Mouse (Mus musculus) hindbrain, embryonic 10.5 days (tissue): ENCODE data around the gene Il31. TPM values are rescaled to one million over a fixed set of nuclear protein-coding genes. Genes with fewer than 3 reads are reported as not detected.
A peak's percentile ranks its signal among the peaks of the same experiment; 100 is the strongest.

Experiments used
- DNase-seq: peaks from one replicate; pipeline ENCODE4 v3.0.0-alpha.2; 2017; ENCODE audit warnings: low spot score
- H3K27ac ChIP-seq: fragments of 300-500 bp; sonication (generic); 2 replicates; pipeline ENCODE4 v1.5.1; 2016; ENCODE audit warnings: mild to moderate bottlenecking, moderate library complexity
- H3K27me3 ChIP-seq: fragments of 300-500 bp; sonication (generic); 2 replicates; pipeline ENCODE4 v1.6.1; 2016; ENCODE audit warnings: mild to moderate bottlenecking; ENCODE audit not compliant: poor library complexity, insufficient read depth, severe bottlenecking
- H3K36me3 ChIP-seq: fragments of 300-500 bp; sonication (generic); 2 replicates; pipeline ENCODE4 v1.6.1; 2016; ENCODE audit warnings: mild to moderate bottlenecking, moderate library complexity
- H3K4me1 ChIP-seq: fragments of 300-500 bp; sonication (generic); replicated peaks from 2 replicates; pipeline ENCODE4 v1.6.1; 2016; ENCODE audit warnings: mild to moderate bottlenecking
- H3K4me3 ChIP-seq: fragments of 300-500 bp; sonication (generic); 2 replicates; pipeline ENCODE4 v1.5.1; 2016; ENCODE audit warnings: mild to moderate bottlenecking, moderate library complexity
- H3K9me3 ChIP-seq: fragments of 300-500 bp; sonication (generic); 2 replicates; pipeline ENCODE4 v1.6.1; 2016; ENCODE audit warnings: mild to moderate bottlenecking, moderate library complexity
- WGBS: fragments of 180-500 bp; shearing (Covaris S2); methylation state at CpG from one replicate; pipeline ENCODE4 v1.1.7; 2016; 5-methylcytosine and 5-hydroxymethylcytosine counted together
- polyA plus RNA-seq: library from polyadenylated mRNA; unstranded; fragments of >200 nt; fragmentation: Nextera tagmentation; extraction: Ambion mirVana; gene quantifications from 2 replicates; pipeline ENCODE4 v1.2.1, GENCODE M21; 2016

Il31 gene
- polyA plus RNA-seq, 1 experiment from 2014 or later = not detected

DNA sequence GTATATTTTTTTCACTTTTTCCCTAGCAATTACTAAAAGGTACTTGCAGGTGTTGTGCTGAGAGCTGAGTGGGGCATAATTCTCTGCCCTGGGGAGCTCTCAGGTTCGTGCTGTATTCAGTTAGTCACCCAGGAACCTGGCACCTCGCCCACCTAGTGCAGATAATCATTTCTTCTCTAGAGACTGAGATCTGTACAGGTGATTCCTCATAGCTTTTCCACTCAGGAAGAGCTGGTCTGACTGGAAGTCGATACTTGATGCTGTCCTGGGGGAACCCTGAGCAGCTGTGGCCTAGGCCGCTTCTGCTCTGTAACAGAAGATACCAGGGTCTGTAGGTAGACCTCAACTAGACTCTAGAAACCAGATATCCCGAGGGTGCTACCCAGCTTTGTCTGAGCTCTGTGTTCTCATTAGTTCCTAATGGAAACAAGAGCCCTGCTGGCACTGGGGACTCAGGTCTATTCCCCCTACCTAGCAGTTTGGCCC is 44.4 kb downstream of the Il31 start:
- peaks cover 81% of the 10 kb centered on the region for H3K36me3 ChIP-seq

GRCm38 (mm10) chr5:123444069-123444468 is 45.2 kb downstream of the Il31 start:
- H3K36me3 ChIP-seq = peaks cover 72% of the 10 kb centered on the region
- no peaks in the 10 kb centered on the region for H3K27me3 ChIP-seq
- DNase-seq = peak; percentile 76
- 50% methylated on average over 4 of the region's 4 CpGs for WGBS
- no peaks in the 10 kb centered on the region for H3K4me1 ChIP-seq
- H3K9me3 ChIP-seq = no peaks in the 10 kb centered on the region
- H3K27ac ChIP-seq = no peak overlapping the region
- no peak overlapping the region for H3K4me3 ChIP-seq

More for the DNA sequence above, 44.4 kb downstream of the Il31 start:
- Histone ChIP-seq H3K27me3 (no peaks in the 10 kb centered on the region), H3K4me1 (no peaks in the 10 kb centered on the region), H3K4me3 (no peak overlapping the region), H3K9me3 (no peaks in the 10 kb centered on the region), H3K27ac (no peak overlapping the region)
- DNase-seq = no peak
- WGBS = 93% methylated on average over 5 of the region's 5 CpGs

DNA sequence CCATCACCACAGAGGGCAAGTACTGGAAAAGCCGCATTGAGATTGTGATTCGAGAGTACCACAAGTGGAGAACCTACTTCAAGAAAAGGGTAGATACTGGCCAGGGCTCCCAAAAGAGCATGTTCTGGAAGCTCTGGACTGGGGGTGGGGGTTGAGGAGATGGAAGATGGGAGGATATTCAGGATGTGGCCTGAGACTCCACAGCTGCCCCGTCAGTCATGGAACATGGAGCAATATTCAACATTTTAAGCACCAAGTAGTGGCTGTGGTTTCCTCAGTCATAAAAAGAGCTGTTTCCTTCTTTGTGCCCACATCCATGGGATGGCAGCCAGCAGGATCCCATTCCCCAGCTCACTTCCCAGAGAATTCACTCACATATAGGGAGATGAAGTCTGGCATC is 47.0 kb downstream of the Il31 start:
- Histone ChIP-seq H3K4me3 (no peak overlapping the region), H3K36me3 (peaks cover 55% of the 10 kb centered on the region), H3K9me3 (no peaks in the 10 kb centered on the region), H3K27ac (no peak overlapping the region), H3K4me1 (no peaks in the 10 kb centered on the region), H3K27me3 (no peaks in the 10 kb centered on the region)
- DNase-seq = no peak
- WGBS = 94% methylated on average over 3 of the region's 3 CpGs

- DNase-seq = no peak
- peaks cover 39% of the 10 kb centered on the region for H3K36me3 ChIP-seq
- no peak overlapping the region for H3K4me3 ChIP-seq
- no peak overlapping the region for H3K27ac ChIP-seq
- 73% methylated on average over 4 of the region's 4 CpGs for WGBS
- no peaks in the 10 kb centered on the region for H3K27me3 ChIP-seq
- no peaks in the 10 kb centered on the region for H3K9me3 ChIP-seq
- peaks cover 11% of the 10 kb centered on the region for H3K4me1 ChIP-seq
These were observed 48.6 kb downstream of the Il31 start for GRCm38 (mm10) chr5:123440664-123441063.

DNA sequence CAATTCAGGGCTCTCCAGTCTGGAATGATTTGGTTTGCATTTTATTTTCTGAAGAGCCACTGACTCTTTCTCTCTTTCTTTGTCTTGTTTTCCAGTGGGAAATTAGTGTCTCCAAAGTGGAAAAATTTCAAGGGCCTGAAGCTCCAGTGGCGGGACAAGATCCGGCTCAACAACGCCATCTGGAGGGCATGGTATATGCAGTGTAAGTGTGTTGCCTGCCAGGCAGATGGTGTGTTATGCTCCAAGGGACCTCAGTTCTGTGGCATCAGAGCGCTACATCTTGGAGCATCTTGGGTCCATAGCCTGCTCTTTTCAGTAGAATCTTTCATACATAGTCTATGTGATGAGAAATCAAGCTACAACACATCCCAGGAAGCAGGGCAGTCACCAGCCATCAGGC is 49.3 kb downstream of the Il31 start:
- H3K27me3 ChIP-seq = no peaks in the 10 kb centered on the region
- H3K4me1 ChIP-seq = peaks cover 12% of the 10 kb centered on the region
- H3K4me3 ChIP-seq = no peak overlapping the region
- peaks cover 32% of the 10 kb centered on the region for H3K36me3 ChIP-seq
- peak; percentile 13 for DNase-seq
- no peak overlapping the region for H3K27ac ChIP-seq
- H3K9me3 ChIP-seq = no peaks in the 10 kb centered on the region
- 80% methylated on average over 4 of the region's 4 CpGs for WGBS

- Histone ChIP-seq H3K4me3 (no peak overlapping the region), H3K9me3 (no peaks in the 10 kb centered on the region), H3K27me3 (no peaks in the 10 kb centered on the region), H3K4me1 (peaks cover 12% of the 10 kb centered on the region), H3K36me3 (peaks cover 26% of the 10 kb centered on the region), H3K27ac (no peak overlapping the region)
- no peak for DNase-seq
- WGBS = 88% methylated on average over 1 of the region's 1 CpGs
These were observed 50.0 kb downstream of the Il31 start for GRCm38 (mm10) chr5:123439312-123439711.

GRCm38 (mm10) chr5:123438381-123438780 is 50.9 kb downstream of the Il31 start:
- DNase-seq = no peak
- H3K4me1 ChIP-seq = peaks cover 12% of the 10 kb centered on the region
- H3K4me3 ChIP-seq = no peak overlapping the region
- peaks cover 21% of the 10 kb centered on the region for H3K36me3 ChIP-seq
- 89% methylated on average over 3 of the region's 3 CpGs for WGBS
- no peaks in the 10 kb centered on the region for H3K27me3 ChIP-seq
- no peak overlapping the region for H3K27ac ChIP-seq
- no peaks in the 10 kb centered on the region for H3K9me3 ChIP-seq

DNA sequence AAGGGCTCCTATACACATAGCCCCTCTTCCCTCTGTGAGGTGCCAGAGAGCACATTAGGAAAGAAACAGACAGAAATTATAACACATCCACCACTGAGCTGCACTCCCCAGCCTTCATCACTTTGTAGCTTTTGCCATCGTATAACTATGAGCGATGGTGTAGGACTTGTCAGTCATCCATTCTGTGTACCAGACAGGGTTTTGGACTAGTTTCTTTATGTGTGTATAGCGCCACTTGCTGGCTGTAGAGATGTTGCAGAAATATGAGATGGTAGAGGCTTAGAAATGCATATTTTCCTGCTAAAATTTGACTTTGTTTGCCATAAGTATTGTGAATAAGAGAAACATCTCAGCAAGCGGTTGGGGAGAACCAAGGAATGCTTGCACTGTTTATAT is 52.5 kb downstream of the Il31 start:
- 44% methylated on average over 4 of the region's 4 CpGs for WGBS
- peaks cover 12% of the 10 kb centered on the region for H3K4me1 ChIP-seq
- no peaks in the 10 kb centered on the region for H3K9me3 ChIP-seq
- H3K27me3 ChIP-seq = no peaks in the 10 kb centered on the region
- no peak overlapping the region for H3K27ac ChIP-seq
- no peak overlapping the region for H3K4me3 ChIP-seq
- H3K36me3 ChIP-seq = peaks cover 5% of the 10 kb centered on the region
- DNase-seq = peak; percentile 35

GRCm38 (mm10) chr5:123436071-123436779 is 53.1 kb downstream of the Il31 start:
- WGBS = 67% methylated on average over 8 of the region's 8 CpGs
- DNase-seq = no peak
- Histone ChIP-seq H3K9me3 (no peaks in the 10 kb centered on the region), H3K36me3 (peaks cover 3% of the 10 kb centered on the region; the same call in 1 of the 2 replicates), H3K27ac (no peak overlapping the region), H3K4me3 (no peak overlapping the region), H3K4me1 (peaks cover 12% of the 10 kb centered on the region), H3K27me3 (no peaks in the 10 kb centered on the region)

DNA sequence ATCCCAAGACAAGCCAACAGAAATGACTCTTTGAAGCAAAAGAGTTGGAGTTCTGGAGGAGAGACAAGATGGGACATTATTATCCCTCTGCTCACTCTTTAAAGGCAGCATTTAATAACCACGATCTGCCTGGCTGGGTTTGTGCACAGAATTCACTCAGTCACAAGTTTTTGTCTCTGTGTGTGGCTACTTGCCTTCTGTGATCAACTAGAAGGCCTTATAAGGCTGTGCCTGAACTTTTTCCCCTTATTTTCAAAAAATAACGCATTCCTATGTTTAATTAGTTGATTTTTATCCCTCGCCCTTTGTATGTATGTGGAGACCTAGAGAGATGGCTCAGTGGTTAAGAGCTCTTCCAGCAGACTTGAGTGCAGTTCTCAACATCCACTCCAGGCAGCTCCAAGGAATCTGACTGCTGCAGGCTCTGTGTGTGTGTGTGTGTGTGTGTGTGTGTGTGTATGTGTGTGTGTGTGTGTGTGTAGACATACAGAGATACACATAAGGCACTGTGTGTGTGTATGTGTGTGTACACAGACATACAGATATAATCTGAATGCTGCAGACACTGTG is 56.9 kb downstream of the Il31 start:
- peaks cover 12% of the 10 kb centered on the region for H3K4me1 ChIP-seq
- H3K27ac ChIP-seq = no peak overlapping the region
- no peaks in the 10 kb centered on the region for H3K9me3 ChIP-seq
- no peak overlapping the region for H3K4me3 ChIP-seq
- peaks cover 1% of the 10 kb centered on the region; the same call in 1 of the 2 replicates for H3K36me3 ChIP-seq
- WGBS = 94% methylated on average over 3 of the region's 3 CpGs
- H3K27me3 ChIP-seq = no peaks in the 10 kb centered on the region
- DNase-seq = no peak

- DNase-seq = no peak
- Histone ChIP-seq H3K4me1 (peaks cover 12% of the 10 kb centered on the region), H3K27me3 (no peaks in the 10 kb centered on the region), H3K27ac (no peak overlapping the region), H3K36me3 (peaks cover 8% of the 10 kb centered on the region), H3K9me3 (peaks cover 5% of the 10 kb centered on the region; the same call in 1 of the 2 replicates), H3K4me3 (no peak overlapping the region)
- WGBS = 90% methylated on average over 13 of the region's 13 CpGs
These were observed 57.6 kb downstream of the Il31 start for GRCm38 (mm10) chr5:123431524-123432304.
